Mouse (Mus musculus) induced T-regulatory cell, adult 2 months (primary cell): ENCODE results near the gene Sbf1.
A peak's percentile ranks its signal among the peaks of the same experiment; 100 is the strongest.

Experiments used
- DNase-seq: peaks from one replicate; pipeline ENCODE4 v3.0.0-alpha.2; 2012; ENCODE audit warnings: low read depth

The Sbf1 gene

GRCm38 (mm10) chr15:89282546-89282945, 32.6 kb downstream of the Sbf1 start:
- peak; percentile 37 for DNase-seq

DNA sequence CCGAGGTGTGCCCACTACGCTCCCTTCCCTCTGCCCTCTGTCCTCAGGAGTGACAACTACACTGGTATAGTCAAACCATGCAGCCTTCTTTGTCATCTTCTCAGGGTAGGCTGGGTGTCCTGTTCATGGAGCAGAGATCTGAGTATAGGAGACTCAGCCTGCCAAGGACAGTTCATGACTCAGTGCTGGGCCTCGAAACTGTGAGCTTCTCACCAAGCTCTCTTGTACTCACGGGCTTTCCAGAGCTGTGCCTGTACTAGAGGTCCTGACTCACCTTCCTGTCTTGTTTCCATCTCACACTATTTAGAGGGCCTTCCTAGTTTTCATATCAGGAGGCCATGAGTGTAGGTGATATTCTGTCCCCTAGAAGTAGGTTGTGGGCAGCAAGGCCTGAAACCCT, 37.7 kb downstream of the Sbf1 start:
- DNase-seq: no peak

DNA sequence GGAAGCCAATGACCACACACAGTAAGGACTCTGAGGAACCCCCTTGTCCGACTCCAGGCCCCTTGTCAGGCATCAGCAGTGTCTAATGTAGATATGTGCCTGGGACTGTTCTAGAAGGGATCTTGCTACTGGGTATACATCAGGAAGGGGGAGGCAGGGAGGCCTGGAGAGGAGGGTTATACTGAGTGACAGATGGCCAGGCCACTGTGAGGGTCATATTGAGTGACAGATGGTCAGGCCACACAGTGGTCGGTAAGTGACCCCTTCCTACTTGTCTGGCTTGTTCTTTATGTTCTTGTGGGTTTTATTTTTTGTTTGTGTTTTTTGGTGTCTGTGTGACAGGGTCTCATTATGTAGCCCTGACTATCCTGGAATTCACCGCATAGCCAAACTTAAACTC, 39.6 kb downstream of the Sbf1 start:
- no peak for DNase-seq

DNA sequence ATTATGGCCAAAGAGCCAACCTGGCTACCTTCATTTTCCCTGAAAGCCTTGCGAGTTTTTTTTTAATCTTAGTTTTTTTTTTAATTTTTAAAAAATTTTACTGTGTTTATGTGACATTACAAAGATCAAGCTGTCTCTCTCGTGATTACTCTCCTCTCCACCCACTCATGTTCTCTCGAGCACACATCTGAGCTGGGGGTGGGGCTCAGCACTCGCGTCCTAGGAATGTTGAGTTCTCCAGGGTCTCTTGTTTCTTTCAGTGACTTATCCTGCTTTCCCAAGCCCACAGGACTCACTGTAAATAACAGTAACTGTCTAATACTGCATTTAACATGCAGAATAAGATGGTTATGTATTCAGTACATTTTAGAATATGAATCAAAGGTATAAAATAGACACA, 50.6 kb downstream of the Sbf1 start:
- DNase-seq: no peak

GRCm38 (mm10) chr15:89258997-89259396, 56.1 kb downstream of the Sbf1 start:
- DNase-seq: no peak

GRCm38 (mm10) chr15:89255330-89255729, 59.8 kb downstream of the Sbf1 start:
- no peak for DNase-seq

- DNase-seq: no peak
Observed at GRCm38 (mm10) chr15:89249063-89249462, 66.0 kb downstream of the Sbf1 start.

GRCm38 (mm10) chr15:89241025-89241424, 74.1 kb downstream of the Sbf1 start:
- peak; percentile 48 for DNase-seq

DNA sequence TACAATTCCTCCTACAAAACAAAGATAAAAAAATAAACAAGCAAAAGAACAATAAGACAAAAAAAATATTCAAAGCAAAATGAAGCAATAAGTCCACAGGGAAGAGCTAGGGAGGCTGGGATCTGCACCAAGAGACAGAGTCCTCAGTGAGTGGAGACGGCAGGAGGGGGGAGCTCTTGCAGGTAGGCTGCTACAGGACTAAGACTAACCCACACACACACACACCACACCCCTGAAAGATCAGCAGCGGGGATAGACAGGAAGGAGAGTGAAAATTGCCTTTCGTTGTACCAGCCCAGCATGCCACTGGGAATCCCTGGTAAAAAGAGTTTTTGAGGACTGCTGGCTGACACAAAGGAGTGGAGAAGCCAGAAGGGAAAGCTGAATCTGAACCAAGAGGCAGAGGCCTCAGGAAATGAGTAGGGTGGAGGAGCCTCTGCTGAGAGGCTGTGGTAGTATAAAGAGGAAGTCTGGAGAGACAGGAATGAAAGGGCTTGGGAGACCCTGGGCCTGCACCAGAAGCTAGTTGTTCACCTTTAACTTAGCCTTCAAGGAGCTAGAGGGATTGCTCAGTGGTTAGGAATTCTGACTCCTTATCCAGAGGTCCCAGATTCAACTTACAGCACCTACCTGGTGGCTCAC, 75.2 kb downstream of the Sbf1 start:
- DNase-seq: no peak
